Mouse (Mus musculus) heart, adult 2 months (tissue): ENCODE results near the gene Cmtm4.

ENCODE experiments used
- CTCF ChIP-seq: fragments of 200-600 bp; IDR thresholded peaks from 2 replicates; pipeline ENCODE4 v1.8.1; 2022; ENCODE audit warnings: antibody characterized with exemption, mild to moderate bottlenecking, moderate library complexity
- POLR2A ChIP-seq: fragments of 200-500 bp; IDR thresholded peaks from 2 replicates; pipeline ENCODE4 v1.6.1; 2011; ENCODE audit warnings: mild to moderate bottlenecking, low read depth, low read length, control low read depth; ENCODE audit not compliant: insufficient read depth

GRCm38 (mm10) chr8:104406340-104407128 lies 10.9 kb upstream of the Cmtm4 start:
- TF ChIP-seq CTCF = no peak
- TF ChIP-seq POLR2A = no peak
